Mouse (Mus musculus): ENCODE results near the gene Pdcd10. TPM values are rescaled to one million over a fixed set of nuclear protein-coding genes. Genes with fewer than 3 reads are reported as not detected.

Gene Pdcd10
- polyA plus RNA-seq, 1 experiment from 2014 or later, result 79.7 TPM

DNA sequence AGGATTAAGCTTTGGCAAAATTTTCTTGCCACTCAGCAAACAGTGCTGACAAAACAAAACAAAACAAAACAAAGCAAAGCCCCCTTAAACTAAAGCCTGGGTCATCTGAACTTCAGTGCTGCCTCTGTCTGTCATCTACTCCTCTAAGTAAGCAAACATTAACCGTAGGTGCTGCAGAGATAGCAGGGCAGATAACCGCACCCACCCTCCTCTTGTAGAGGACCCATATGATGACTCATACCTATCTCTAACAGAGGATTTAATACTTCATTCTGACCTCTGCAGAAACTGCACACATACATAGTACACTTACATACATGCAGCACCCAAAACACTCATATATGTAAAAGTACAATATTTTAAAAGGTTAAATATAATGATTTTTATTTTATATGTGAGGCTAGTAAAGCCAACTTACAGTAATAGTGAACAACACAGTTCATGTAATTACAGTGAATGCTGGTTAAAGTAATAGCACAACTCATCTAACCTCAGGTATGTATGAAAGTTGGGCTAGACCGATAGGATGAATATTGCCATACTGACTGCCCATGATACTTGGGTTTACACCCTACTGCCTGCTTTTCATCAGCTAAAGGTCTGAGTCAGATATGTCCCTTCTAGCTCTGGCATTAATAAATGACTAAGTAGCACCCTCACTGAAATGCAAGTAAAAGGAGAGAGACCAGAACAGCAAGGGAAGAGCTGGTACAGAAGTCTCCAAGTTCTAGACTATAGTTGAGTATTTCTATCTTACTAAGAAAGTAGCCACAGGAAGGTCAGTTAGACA is 22.4 kb downstream of the Pdcd10 start:
- WGBS (ENCODE audit: insufficient replicate concordance), result 41% methylated on average over 3 of the region's 3 CpGs
- H3K9me3 ChIP-seq (replicated peaks), result no peaks in the 10 kb centered on the region
- no peaks in the 10 kb centered on the region for H3K27me3 ChIP-seq (replicated peaks)
- H3K4me1 ChIP-seq, result peaks cover 21% of the 10 kb centered on the region
- peaks cover 26% of the 10 kb centered on the region for H3K36me3 ChIP-seq
- H3K27ac ChIP-seq, result peak overlapping the region; percentile 74
- ATAC-seq, result peak; percentile 99
- peak overlapping the region; percentile 32 for H3K4me2 ChIP-seq
- no peak overlapping the region for H3K4me3 ChIP-seq
- no peak overlapping the region for H3K9ac ChIP-seq

DNA sequence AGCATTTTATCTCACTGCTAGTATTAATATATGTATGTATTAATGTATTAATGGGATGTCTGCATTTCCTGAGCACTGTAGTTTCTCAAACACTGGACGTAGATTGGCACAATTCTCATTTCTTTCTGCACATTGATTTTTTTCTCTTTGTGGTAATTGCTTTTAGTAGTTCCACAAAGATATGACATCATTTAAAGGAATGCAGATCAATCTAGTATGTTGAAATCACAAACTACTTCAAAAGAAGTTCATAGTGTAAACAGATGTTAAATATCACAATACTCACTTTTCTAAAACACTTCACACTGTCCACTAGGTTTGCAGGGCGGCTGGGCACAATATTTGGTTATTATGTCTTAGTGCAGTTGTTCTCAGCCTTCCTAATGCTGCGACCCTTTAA is 25.6 kb downstream of the Pdcd10 start:
- H3K4me2 ChIP-seq, result no peak overlapping the region
- H3K4me3 ChIP-seq, result no peak overlapping the region
- no peak overlapping the region for H3K9ac ChIP-seq
- no peak overlapping the region for H3K27ac ChIP-seq
- no peak for ATAC-seq
- 91% methylated on average over 3 of the region's 3 CpGs for WGBS (ENCODE audit: insufficient replicate concordance)
- peaks cover 28% of the 10 kb centered on the region for H3K36me3 ChIP-seq
- peaks cover 21% of the 10 kb centered on the region for H3K4me1 ChIP-seq
- H3K27me3 ChIP-seq (replicated peaks), result no peaks in the 10 kb centered on the region
- H3K9me3 ChIP-seq (replicated peaks), result no peaks in the 10 kb centered on the region

DNA sequence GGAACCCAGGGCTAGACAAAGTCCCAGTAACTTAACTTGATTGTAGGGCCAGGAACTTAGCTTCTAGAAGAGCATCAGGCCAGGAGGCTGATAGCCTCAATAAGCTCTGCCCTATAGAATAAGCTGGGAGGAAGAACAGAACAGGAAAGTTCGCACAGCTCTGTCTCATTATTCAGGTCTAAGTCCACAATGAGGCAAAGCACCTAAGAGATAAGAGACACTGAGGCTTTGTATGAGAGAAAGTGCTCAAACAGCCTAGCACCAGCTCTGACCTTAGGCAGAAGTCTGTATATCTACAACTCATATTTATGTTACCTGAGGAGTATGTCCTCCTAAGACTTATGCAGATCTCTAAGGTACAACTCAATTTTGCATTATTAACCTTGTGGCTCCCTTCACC is 34.1 kb downstream of the Pdcd10 start:
- H3K36me3 ChIP-seq, result peaks cover 68% of the 10 kb centered on the region
- no peaks in the 10 kb centered on the region for H3K4me1 ChIP-seq
- H3K27me3 ChIP-seq (replicated peaks), result no peaks in the 10 kb centered on the region
- H3K4me3 ChIP-seq, result no peak overlapping the region
- H3K9ac ChIP-seq, result no peak overlapping the region
- no peak for ATAC-seq
- H3K9me3 ChIP-seq (replicated peaks), result no peaks in the 10 kb centered on the region
- no peak overlapping the region for H3K27ac ChIP-seq
- WGBS (ENCODE audit: insufficient replicate concordance), result 83% methylated on average over 1 of the region's 1 CpGs
- H3K4me2 ChIP-seq, result no peak overlapping the region

DNA sequence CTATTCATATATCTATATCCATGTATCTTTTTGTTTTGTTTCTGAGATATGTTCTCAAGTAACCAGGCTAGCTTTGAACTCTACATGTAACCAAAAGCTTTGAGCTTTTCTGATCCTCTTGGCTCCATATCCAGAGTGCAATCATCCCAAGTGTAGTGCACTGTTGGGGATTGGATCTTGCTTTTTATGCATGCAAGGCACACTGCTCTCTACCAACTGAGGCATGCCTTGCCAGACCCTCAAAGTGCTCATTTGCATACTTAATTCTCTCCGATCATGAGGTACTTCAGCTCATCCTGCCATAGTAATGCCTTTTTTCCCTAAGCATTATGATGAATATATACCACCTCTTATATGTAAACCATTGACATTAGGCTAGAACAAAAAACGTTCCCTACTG is 35.3 kb downstream of the Pdcd10 start:
- 78% methylated on average over 2 of the region's 2 CpGs for WGBS (ENCODE audit: insufficient replicate concordance)
- H3K4me1 ChIP-seq, result no peaks in the 10 kb centered on the region
- peaks cover 56% of the 10 kb centered on the region for H3K36me3 ChIP-seq
- ATAC-seq, result no peak
- H3K27me3 ChIP-seq (replicated peaks), result no peaks in the 10 kb centered on the region
- H3K4me2 ChIP-seq, result no peak overlapping the region
- H3K9me3 ChIP-seq (replicated peaks), result no peaks in the 10 kb centered on the region
- H3K4me3 ChIP-seq, result no peak overlapping the region
- no peak overlapping the region for H3K9ac ChIP-seq
- H3K27ac ChIP-seq, result no peak overlapping the region

DNA sequence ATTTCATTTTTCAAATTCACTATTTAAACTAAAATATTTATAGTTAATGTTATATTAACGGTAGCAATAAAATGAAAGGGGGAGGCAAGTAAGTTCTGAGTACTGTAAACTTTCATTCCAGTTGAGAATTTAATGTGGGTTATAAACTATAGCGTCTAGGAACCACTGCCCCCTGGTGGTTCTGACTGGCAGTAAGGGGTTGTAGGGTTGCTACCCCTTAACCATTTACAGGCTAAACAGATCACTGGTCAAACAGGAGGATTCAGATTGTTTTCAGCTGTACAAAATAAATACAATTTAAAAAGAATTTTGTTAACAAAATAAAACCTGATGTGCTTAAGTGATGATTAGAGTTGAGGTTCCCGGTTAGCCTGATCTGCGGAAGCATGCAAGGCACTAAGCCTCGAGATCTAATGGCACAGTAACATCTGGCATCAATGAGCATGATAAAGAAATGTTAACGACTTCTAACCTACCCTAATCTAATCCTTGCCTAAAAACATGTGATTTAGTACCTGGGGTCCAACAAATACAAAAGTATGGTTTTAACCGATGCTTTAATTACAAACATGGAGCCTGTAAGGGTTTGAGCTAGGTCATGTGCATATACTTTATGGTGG is 38.9 kb downstream of the Pdcd10 start:
- Histone ChIP-seq H3K4me2 (no peak overlapping the region), H3K9ac (no peak overlapping the region), H3K9me3 (replicated peaks) (no peaks in the 10 kb centered on the region), H3K4me1 (no peaks in the 10 kb centered on the region), H3K36me3 (peaks cover 46% of the 10 kb centered on the region), H3K4me3 (no peak overlapping the region), H3K27ac (no peak overlapping the region), H3K27me3 (replicated peaks) (no peaks in the 10 kb centered on the region)
- ATAC-seq, result 0 out of 2 replicates have a peak, but pooled peaks have one; percentile 46
- WGBS (ENCODE audit: insufficient replicate concordance), result 77% methylated on average over 7 of the region's 7 CpGs

DNA sequence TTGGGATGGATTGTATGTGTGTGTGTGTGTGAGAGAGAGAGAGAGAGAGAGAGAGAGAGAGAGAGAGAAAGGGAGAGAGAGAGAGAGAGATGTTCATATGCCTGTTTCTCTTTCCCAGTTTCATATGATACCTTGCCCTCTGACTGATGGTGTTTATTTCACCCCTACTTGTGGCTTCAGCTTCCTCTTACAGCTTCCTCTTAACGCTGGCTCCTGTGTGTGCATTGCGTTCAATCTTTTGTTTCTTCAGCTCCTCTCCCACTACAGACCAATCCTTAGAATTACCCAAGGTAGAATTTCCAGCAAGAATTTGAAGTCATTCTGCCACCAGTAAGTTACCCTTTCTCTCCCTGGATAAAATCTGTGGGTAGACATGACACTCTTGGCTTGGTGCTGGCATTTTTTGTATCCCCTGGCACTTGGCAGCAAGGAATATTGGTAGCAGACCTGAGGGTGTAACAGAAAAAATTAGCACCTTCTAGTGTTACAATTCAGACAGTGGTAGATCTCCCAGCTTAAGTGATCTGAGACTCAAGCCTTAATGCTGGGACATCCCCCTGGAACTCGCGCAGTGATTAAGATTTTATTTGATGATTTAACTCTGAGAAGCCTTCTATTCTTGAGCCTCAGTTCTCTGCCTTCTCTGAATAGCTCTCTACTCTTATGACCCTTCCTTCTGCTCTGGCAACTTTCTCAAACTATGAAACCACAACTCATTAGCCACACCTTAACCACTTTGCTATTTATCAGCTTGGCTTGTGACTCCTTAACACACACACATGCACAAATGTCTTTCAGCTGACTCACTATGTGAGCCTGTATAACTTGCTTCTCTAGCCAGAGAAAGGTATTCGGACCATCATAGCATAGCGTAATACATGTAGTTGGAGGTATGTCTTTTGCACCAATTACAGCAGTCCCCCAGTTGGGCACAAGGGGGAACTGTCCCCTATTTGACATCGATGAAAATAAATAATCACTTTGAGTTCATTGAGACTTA is 57.4 kb downstream of the Pdcd10 start:
- Histone ChIP-seq H3K36me3 (no peaks in the 10 kb centered on the region), H3K27ac (no peak overlapping the region), H3K4me2 (no peak overlapping the region), H3K9ac (no peak overlapping the region), H3K4me1 (no peaks in the 10 kb centered on the region), H3K27me3 (replicated peaks) (no peaks in the 10 kb centered on the region), H3K4me3 (no peak overlapping the region), H3K9me3 (replicated peaks) (no peaks in the 10 kb centered on the region)
- ATAC-seq, result no peak
- 51% methylated on average over 7 of the region's 7 CpGs for WGBS (ENCODE audit: insufficient replicate concordance)

DNA sequence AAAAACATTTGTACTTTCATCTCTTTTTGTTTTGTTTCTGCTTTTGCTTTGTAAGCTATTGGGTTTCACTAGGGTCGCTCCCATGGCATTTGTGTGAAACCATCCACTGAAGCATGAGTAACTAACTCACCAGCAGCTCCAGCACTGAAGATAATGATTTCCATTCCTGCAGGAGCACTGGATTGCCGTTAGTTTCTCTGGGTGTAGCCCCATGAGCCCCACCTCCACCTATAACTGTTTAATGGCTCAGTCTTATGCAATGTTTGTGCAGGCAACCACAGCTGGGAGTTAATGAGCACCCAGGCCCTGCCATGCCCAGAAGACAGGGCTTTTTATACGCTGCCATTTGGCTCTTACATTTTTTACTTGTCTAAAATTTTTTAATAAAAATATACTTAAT is 63.7 kb downstream of the Pdcd10 start:
- Histone ChIP-seq H3K4me1 (no peaks in the 10 kb centered on the region), H3K36me3 (no peaks in the 10 kb centered on the region), H3K27ac (no peak overlapping the region), H3K4me3 (no peak overlapping the region), H3K9me3 (replicated peaks) (no peaks in the 10 kb centered on the region), H3K9ac (no peak overlapping the region), H3K4me2 (no peak overlapping the region), H3K27me3 (replicated peaks) (no peaks in the 10 kb centered on the region)
- peak; percentile 75 for ATAC-seq
- 56% methylated on average over 3 of the region's 3 CpGs for WGBS (ENCODE audit: insufficient replicate concordance)

- 44% methylated on average over 2 of the region's 2 CpGs for WGBS (ENCODE audit: insufficient replicate concordance)
- Histone ChIP-seq H3K4me1 (no peaks in the 10 kb centered on the region), H3K27ac (no peak within 1 kb of the TSS), H3K9me3 (replicated peaks) (no peaks in the 10 kb centered on the region), H3K36me3 (no peaks in the 10 kb centered on the region), H3K4me3 (no peak within 1 kb of the TSS), H3K27me3 (replicated peaks) (no peaks in the 10 kb centered on the region), H3K4me2 (no peak within 1 kb of the TSS), H3K9ac (no peak within 1 kb of the TSS)
- ATAC-seq, result no peak
These were observed 74.6 kb downstream of the Pdcd10 start, which contains the start of gene Wdr49 for GRCm38 (mm10) chr3:75482056-75482455. TSS of gene Wdr49 (minus strand) at chr3:75482156.

DNA sequence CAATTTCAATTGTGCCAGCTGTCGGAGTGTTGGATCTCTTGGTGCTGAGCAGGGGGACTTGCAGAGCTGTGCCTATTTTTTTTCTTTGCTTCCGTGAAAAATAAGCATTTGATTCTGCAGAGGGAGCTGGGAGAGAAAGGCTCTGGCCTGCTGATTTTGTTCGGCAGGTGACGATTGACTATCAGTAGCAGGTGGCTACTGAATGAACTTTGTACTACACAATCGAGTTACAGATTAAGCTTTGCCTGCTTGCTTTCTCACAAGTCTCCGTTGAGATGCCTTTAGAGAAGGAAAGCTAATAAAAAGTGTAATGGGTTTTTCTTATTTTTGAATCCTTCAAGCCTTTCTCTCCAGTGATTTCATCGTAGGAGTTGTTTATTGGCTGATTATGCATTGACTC is 81.5 kb downstream of the Pdcd10 start:
- H3K36me3 ChIP-seq, result no peaks in the 10 kb centered on the region
- H3K4me2 ChIP-seq, result no peak overlapping the region
- H3K9ac ChIP-seq, result no peak overlapping the region
- WGBS (ENCODE audit: insufficient replicate concordance), result 62% methylated on average over 7 of the region's 7 CpGs
- no peaks in the 10 kb centered on the region for H3K4me1 ChIP-seq
- H3K4me3 ChIP-seq, result no peak overlapping the region
- H3K27me3 ChIP-seq (replicated peaks), result no peaks in the 10 kb centered on the region
- H3K27ac ChIP-seq, result no peak overlapping the region
- H3K9me3 ChIP-seq (replicated peaks), result no peaks in the 10 kb centered on the region
- ATAC-seq, result no peak

- WGBS (ENCODE audit: insufficient replicate concordance), result 67% methylated on average over 7 of the region's 7 CpGs
- peak; percentile 65 for ATAC-seq
These were observed 82.0 kb downstream of the Pdcd10 start for GRCm38 (mm10) chr3:75474657-75475056.

DNA sequence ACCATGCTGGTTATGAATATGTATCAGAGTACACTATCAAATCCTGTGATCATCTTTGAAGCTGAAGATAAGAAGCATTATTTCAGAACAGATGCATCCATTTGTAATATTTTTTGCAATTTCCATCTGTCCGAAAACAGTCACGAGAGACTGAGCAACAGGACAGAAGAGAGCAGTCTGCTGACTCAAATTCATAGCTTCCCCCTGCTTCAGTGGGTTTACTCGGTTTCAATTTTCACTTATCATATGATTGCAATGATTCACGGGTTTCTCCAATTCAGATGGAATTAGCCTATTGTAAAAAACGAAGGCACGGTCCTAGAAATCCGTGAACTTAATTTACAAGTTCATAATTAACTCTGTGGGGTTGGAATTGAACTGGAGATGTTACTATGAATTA is 88.5 kb downstream of the Pdcd10 start:
- Histone ChIP-seq H3K36me3 (no peaks in the 10 kb centered on the region), H3K27me3 (replicated peaks) (no peaks in the 10 kb centered on the region), H3K4me2 (no peak overlapping the region), H3K4me1 (no peaks in the 10 kb centered on the region), H3K9ac (no peak overlapping the region), H3K27ac (no peak overlapping the region), H3K9me3 (replicated peaks) (no peaks in the 10 kb centered on the region), H3K4me3 (no peak overlapping the region)
- WGBS (ENCODE audit: insufficient replicate concordance), result 62% methylated on average over 7 of the region's 7 CpGs
- no peak for ATAC-seq

More at GRCm38 (mm10) chr3:75474657-75475056, 82.0 kb downstream of the Pdcd10 start:
- H3K9me3 ChIP-seq (replicated peaks), result no peaks in the 10 kb centered on the region
- no peak overlapping the region for H3K4me3 ChIP-seq
- H3K9ac ChIP-seq, result no peak overlapping the region
- H3K27ac ChIP-seq, result no peak overlapping the region
- H3K27me3 ChIP-seq (replicated peaks), result no peaks in the 10 kb centered on the region
- H3K4me1 ChIP-seq, result no peaks in the 10 kb centered on the region
- H3K36me3 ChIP-seq, result no peaks in the 10 kb centered on the region
- no peak overlapping the region for H3K4me2 ChIP-seq

Measured in liver, embryonic 12.5 days (tissue).